Mouse (Mus musculus) urinary bladder, adult 18-20 months (tissue): Measurements from ENCODE around the gene Foxo1.
A peak's percentile ranks its signal among the peaks of the same experiment; 100 is the strongest.

ENCODE experiments used
- DNase-seq, 2 experiments: peaks; one replicate each; pipeline ENCODE4 v3.0.0; 2022; ENCODE audit warnings: low spot score in 2 of 2, mixed read lengths in 2 of 2

Gene Foxo1

DNA sequence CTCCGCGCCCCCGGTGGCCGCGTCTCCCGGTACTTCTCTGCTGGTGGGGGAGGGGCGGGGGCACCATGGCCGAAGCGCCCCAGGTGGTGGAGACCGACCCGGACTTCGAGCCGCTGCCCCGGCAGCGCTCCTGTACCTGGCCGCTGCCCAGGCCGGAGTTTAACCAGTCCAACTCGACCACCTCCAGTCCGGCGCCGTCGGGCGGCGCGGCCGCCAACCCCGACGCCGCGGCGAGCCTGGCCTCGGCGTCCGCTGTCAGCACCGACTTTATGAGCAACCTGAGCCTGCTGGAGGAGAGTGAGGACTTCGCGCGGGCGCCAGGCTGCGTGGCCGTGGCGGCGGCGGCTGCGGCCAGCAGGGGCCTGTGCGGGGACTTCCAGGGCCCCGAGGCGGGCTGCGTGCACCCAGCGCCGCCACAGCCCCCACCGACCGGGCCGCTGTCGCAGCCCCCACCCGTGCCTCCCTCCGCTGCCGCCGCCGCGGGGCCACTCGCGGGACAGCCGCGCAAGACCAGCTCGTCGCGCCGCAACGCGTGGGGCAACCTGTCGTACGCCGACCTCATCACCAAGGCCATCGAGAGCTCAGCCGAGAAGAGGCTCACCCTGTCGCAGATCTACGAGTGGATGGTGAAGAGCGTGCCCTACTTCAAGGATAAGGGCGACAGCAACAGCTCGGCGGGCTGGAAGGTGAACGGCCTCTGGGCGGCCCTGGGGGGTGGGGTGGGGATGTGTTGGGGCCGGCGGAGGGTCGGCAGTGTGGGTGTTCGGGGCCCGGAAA is 789 bp downstream of the Foxo1 start:
- DNase-seq, result peak; percentile 25 to 53

DNA sequence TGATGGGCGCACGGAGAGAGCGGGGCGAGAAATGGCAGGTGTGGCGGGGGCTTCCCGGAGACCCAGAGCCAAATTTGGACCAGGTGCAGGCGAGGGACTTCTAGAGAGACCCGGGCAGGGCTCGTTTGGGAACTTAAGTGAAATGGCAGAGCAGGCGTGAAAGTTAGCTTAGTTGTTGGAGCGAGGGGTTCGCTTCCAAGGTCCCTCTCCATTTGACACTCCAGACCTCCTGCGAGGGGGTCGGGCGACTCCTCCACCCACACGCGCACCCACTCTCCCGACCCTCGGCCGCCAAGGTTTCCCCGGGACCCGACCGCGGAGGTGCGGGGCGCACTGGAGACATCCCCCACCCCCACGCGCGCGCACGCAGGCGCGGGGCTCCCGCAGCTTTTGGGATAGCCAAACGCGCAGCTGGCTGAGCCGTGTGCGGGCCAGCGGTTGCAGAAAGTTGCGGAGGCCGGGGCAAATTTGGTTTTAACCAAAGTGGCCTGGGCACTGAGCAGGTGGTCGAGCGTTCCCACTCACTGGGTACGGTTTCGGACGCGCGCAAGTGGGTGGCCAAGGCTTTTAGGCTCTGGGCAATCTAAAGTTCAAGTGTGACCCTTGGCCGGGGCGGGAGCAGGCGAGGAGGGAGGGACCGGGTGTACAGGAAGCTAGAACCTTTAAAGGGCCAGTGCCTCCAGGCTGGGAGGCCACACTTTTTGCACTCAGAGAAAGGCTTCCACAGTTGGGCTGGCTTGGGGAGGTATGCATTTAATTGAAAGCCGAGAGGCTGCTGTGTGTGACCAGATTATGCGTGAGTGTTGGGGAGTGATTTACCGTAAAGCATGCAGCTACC is 1.6 kb downstream of the Foxo1 start:
- peak; percentile 72 to 75 for DNase-seq

DNA sequence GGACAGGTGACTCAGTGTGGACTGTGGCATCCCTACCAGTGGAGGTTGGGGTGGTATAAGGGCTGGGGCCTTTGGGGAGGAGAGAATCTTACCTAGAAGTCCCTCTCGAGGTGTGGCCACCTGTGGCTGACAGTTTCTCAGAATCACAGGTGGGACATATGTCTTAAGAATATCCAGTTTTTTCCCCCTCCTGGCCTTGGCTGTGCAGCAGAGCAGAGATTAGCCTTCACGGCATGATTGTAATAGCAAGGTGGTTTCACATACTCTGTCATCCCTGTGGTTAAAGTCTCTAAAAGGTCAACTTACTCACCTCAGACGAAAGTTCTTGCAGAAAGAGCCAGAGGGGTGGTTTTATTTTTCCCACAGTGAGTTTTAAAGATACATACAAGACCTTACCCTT is 2.4 kb downstream of the Foxo1 start:
- no peak for DNase-seq

DNA sequence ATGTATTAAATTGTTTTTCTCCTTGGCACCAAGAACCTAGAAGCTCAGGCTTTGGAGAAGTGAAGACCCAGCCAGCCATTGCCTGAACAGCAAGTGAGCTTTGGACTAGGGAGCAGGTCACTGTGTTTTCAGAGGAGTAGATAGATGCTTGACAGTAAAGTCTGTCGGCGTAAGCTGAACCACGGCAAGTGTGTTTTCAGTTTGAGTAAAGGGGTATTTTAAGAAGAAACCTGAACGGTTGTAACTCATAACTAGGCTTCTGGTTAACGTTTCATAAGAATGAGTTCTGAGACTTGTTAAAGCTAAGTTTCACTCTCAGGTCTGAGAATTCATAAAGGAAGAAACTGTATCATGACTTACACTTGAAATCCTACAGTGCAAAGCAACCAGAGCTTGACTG is 3.2 kb downstream of the Foxo1 start:
- no peak for DNase-seq

DNA sequence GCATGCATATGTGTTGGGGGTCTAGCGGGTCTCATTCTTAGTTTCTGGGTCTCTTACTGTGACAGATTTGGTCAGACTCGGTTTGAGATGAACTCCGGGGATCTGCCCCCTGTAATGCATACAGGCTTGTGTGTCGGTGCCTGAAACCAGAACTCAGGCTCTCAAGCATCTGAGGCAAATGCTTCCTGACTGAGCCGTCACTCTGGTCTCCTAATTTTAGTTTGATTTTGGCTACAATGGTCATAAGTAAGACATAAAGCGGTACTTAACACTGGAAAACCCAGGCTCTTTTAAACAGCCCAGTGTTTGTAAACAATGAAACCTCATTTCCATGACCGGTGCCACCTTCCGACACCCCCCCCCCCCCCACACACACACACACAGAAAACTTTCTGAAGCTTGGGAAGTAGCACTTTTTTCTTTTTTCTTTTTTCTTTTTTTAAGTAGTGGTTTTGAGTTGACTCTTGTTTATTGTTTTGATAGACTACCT is 4.3 kb downstream of the Foxo1 start:
- DNase-seq, result no peak

DNA sequence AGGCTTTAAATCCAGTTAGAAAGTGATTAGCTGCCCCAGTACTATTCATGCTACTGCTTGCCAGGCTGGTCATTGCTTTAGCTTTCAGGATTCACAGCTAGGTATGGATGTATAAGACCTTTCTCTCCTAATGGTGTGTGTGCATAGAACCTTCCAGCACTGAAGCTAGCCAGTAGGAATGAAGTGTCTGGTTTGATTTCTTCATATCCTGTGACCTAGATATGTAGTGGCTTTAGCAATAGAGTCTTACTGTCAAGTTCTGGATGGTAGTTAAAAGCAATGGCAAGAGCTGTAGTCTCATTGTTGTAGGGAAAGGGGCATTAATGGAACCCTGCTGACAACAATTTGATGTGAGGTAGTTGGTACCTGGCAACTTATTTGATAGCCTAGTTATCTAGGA is 6.3 kb downstream of the Foxo1 start:
- no peak for DNase-seq

DNA sequence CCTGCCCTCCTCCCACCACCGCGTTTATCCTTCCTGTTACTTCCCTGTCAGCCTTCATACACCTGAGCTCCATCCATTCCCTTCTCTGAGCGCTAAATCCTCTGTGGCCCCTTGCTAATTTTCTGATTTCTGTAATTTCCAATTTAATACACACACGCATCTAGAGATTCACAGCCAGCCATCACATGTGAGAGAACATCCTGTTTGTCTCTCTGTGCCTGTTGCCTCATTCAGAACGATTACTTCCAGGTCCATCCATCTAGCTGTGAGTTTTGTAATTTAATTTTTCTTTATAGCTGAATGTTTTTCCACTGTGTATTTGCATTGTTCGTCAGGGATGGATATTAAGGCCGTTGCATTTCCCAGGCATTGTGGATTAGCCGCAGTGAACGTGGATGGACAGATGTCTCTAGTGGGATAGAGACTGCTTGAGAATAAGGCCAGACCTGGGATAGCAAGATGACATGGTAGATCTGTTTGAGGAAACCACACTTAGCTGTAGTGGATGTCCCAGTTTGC is 7.0 kb downstream of the Foxo1 start:
- no peak for DNase-seq

DNA sequence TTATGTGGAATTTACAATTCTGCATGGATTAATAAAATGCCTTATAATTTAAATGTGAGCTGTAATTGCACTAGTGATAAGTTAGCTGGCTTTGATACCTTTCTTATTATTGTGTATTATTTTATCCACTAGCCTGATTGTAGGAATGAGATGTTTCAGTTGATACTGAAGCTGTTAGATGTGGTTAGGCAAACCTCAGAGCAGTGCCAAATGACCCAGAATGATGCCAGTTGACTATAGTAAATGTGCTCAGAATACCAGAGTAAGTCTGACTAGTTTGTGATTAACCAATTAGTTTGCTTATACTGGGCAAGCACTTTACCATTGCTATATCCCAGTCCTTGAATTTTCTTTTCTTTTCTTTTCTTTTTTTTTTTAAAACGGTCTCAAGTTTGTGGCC is 12.5 kb downstream of the Foxo1 start:
- DNase-seq, result no peak

DNA sequence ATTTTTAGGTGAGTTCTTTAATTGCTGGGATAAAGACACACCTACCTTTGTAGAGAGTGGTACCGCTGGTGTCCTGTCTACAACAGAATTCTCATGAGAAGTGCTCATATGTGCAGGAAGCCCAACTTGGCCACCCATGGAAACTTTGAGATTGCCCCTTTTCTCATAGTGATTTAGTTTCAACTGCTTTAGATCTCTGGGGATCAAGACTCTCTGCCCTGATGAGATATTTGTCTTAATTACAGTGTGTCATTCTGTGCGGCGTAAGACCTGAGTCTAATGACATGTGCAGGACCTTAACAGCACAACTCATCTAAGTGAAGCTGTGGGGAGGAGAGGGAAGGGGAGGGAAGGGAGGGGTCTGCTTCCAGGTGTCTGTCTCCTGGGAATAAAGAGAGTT is 13.7 kb downstream of the Foxo1 start:
- DNase-seq, result no peak

DNA sequence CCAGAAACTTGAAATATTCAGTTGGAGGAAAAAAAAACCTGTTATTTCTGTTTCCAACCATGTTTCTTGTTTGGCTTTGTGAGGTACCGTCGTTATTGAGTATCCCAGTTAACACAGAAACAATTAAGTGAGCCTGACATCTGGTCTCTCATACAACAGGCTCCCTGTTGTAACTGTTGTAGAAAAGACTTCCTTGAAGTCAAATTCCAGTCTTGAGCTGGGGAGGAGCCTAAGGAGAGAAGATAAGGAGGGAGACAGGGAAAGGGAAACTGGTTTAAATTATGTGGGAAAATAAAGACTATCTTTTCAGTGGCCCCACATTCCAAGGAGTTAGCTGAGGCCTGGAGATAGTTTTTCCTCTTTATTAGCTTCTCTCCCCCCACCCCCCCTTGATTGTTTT is 14.2 kb downstream of the Foxo1 start:
- no peak for DNase-seq

DNA sequence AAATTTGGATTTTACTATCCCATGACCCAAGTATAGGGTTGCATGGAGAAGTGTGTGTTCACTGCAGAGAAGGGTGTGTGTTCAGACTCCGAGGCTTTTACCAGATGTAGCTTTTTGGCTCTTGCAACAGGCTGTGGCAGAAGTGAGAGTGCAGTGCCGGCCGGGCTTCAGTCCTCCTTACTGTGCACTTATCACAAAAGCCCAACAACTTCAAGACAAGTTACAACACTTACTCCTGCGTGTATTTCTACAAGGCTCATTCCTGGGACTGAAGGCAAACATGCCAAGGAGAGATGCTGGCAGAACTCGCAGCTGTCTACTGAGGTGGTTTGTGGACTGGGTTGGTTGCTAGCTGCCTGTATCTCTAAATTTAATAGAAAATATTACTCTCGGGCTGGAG is 15.4 kb downstream of the Foxo1 start:
- DNase-seq, result no peak

DNA sequence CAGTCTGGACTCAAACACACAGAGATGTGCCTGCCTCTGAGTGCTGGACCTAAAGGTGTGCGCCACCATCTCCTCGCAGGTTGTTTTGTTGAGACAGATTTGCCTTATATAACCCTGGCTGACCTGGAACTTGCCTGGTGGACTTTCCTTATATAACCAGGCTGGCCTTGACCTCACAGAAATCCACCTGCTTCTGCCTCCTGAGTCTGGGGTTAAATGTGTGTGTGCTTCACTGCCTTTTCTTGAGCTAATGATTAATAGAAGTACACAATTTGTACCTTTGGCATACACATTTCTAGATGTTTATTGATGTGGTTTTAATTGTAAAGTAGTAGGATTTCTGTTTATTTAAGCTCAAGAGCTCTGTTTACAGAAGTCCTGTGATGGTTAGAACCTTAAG is 22.7 kb downstream of the Foxo1 start:
- no peak for DNase-seq

DNA sequence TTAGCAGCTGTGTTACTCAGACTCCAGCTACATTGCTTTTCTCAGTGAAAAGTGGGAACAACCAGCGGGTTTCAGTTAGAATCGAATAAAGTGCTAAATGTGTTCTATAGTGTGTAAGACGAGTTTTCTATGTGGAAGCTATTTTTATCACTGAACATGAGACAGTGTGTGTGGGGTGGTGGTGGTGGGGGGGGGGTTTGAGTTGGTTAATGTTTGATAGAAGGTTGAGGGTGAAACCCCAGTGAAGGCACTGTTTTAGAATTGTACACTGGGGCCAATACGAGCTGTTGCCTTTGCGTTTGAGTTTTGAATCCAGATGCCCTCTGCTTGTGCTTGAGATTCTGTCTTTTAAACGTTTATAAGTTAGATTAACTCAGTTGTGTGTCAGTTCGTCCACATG is 24.4 kb downstream of the Foxo1 start:
- no peak for DNase-seq

DNA sequence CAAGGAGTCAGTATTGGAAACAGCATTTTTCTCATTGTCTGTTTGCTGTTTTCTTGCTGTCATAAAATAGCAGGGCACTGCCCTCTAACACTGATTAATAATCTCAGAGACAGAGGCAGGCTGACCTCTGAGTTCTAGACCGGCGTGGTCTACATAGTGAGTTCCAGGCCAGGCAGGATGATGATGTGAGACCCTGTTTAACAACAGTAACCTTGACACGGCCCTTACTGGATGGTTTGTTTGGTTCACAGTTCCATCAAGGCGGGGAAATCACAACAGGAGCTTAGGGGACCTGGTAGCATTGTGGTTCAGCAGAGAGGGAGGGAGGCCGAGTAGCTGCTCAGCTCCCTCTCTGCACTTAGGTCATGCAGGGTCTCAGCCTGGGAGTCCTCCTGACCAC is 25.8 kb downstream of the Foxo1 start:
- DNase-seq, result no peak

DNA sequence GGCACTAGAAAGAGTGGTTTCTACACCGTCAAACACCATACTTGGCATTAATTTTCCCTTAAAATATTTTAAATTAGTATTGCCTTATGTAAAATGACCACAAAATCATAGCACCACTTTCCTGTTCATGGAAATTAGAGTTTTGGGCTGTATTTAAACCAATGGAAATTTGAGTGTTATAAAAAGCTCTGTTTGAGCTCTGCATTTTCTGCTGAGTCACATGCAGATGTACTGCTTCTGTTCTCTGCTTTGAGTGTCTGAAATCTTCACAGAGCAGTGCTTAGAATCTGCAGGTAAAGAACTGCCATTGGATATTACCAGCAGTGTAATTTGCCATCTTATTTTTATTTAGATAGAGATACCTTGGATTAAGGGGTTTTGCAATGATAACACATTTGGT is 27.6 kb downstream of the Foxo1 start:
- no peak for DNase-seq

DNA sequence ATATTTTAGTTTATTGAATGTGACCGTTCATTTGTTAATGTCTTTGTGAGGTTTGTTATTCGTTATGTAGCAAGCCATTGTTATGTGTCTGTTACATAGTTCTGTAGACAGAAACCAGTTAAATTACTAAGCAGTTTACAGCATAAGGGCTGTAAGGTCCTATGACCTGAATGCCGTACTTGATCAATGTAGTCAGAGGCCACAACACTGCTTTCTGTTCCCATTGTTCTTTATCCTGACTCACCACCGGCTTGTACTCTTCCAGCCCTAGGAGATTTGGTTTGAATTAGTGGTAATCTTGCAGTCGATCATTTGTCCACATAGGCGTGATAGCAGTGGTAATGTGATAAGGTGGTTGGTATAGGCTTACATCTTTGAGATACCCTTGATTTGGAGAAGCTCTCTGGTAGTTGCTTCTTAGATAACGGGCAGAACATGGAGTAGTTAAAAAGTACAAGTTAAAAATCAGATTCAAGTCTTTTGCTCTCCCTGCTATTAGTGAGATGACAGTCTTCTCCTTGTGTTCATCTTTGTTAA is 28.2 kb downstream of the Foxo1 start:
- DNase-seq, result no peak

DNA sequence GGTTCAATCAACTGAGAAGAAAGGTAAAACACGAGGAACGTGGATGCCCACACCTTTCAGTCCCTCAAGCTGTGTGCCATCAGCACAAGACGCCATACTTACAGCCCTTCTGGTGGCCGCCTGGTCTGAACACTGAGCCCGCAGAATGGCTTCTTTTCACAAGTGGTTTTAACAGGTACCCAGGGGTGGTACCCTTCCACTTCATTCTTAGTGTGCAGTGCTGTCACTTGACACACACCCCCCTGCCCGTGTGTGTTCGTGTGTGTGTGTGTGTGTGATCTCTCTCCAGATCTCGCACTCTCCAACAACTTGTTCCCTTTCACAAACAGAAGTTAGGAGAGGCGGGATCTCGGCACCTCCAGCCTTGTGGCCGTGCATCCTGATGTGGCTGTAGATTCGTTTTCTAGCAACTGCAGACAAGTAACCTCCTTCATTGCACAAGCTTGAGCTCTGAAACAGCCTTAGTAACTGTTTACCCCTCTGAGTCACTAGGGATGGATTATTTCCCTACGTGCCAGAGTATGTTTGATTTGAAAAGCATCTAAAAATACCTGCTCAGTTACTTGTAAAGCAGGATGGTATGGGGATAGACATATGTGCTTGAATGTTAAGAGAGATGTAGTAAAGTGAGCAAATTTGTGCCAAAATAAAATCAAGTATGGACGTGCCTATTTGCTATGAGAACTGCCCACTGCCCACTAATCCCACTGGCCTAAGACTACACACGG is 29.3 kb downstream of the Foxo1 start:
- peak in 1 of 2 experiments; percentile 8 for DNase-seq

DNA sequence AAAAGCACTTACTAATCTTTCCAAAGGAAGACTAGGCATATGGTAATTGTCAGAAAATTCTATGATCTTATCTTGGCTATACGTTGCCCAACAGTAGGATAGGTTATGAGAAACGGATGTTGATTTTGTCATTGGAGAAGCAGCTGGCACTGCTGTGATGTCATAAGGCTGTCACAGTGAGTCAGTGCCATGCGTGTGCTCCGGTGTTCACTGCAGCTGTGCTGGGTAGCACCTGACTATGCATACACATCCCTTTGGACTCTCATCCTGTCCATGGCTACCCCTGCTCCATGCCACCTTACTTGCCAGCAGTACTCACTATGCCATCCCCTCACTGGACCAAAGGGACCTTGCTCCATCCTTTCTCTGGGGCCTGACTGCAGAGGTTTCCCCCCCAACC is 30.5 kb downstream of the Foxo1 start:
- no peak for DNase-seq

DNA sequence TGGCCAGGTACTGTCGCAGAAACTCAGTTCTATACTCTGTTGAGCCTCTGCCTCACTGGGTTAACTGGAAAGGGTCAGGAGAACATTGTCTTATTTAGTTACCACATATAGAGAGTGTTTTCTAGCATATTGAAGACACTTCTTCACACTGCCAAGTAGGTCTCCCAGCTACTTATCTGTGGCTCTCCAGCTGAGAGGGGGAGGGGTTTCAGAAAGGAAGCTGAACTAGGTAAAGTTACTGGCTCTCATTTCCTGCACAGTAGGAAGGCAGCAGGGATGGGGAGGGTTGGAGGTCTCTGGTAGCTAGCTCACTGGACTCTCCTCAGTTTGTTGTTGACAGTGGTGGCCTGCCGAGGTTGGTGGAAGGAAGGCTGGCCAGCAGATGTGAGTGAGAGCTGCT is 31.2 kb downstream of the Foxo1 start:
- no peak for DNase-seq

DNA sequence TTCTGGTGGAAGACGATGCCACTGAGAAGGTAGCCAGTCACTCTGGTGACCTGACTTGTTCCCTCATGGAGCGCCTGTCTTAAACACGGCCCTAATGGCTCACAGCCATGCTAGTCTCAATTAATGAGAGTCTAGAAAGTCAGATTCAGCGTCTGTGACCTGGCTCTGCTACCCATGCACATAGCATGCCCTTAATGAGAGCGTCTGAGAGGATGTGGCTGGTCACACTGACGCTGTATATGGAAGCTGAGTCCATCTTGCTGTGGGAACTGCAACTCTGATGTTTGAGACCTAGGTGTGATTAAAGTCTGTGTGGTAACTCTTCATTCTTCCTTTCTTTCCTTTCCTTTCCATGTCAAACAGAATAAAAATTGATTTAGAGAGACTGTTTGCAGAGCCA is 32.4 kb downstream of the Foxo1 start:
- no peak for DNase-seq

DNA sequence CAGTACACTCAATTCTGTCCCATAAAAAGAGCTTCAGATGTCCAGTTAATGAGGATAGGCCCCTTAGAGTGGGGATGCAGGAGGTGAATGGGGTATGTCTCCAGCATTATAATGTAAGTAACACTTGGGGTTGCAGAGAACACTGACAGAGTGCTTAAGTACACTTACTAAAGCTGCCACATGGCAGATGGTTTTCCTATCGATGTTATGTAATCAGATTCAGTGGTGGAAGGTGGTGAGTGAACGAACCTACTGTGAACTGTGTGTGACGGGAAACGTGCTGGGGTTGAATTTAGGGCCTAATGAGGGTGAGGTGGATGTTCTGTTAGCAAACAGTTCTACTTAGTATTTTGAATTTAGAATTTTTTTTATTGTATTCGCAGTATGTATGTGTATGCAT is 35.2 kb downstream of the Foxo1 start:
- no peak for DNase-seq
